Mouse (Mus musculus) frontal cortex, postnatal 10 days (tissue): ENCODE measurements around the gene Obscn.

Experiments
- DNase-seq, 2 experiments: peaks; one replicate each; pipeline ENCODE4 v3.0.0; 2022; ENCODE audit warnings: low spot score in 2 of 2, mixed read lengths in 1 of 2

Obscn gene

DNA sequence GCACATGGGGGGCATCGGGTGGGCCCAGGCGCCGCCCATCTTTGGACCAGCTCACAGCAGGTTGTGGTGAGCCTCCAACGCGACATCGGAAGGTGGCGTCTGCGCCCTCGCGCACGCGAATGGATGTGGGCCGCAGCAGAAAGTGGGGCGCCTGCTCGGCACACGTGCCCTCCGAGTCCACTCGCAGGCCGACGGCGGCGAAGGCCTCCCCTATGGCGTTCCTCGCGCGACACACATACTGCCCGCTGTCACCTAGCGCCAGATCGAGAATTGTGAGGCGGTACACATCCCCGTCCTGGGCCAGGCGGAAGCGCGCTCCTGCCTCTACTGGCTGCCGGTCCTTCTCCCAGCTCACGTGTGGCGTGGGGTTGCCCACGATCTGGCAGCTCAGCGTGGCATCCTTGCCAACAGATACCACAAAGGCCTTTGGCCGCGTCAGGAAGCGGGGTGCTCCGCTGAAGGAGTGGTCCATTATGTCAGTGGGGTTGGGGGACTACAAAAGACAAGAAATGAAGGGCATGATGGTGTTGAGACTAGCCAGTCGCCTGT, at the start of gene Obscn:
Obscn (minus strand) TSS at position 499 of the 549 bp plus-strand sequence.
- no peak for DNase-seq

DNA sequence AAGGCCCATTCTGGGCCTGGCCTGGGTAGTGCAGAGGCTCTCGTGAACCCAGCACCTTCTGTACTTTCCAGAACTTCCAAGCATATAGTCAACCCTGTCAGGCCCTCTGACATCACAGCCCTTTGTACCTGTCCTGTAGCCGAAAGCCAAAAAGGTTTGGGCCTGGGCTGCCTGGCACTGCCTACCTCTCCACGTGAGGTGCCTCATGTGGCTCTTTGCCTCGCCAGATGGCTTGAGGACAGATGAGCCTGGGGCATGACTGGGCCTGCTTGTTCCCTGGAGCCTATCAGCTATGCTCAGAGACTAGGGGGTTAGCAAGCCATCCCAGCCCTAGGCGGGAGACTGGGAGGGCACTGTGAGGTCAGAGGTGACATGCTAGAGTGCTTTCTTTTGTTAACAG, 49.3 kb upstream of the Obscn start:
- no peak for DNase-seq

DNA sequence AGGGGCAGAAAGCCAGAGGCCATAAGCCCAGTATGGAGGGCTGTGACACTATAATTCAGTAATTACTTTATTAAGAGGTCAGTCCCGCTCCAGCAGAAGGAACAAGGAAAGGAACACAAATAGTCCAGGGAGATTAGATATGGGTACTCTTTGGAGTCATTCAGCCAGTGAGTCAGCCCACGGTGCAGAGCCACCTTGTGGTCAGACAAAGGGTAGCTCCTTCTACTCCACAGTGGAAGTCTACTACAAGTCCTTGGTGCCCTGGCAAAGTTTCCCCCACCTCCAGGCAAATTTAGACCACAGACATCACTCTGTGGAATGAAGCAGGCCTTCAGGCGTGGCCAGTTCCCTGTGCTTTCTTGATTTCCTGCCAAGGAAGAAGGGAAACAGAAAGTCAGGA, 47.6 kb upstream of the Obscn start:
- peak in 1 of 2 experiments; percentile 40 for DNase-seq

DNA sequence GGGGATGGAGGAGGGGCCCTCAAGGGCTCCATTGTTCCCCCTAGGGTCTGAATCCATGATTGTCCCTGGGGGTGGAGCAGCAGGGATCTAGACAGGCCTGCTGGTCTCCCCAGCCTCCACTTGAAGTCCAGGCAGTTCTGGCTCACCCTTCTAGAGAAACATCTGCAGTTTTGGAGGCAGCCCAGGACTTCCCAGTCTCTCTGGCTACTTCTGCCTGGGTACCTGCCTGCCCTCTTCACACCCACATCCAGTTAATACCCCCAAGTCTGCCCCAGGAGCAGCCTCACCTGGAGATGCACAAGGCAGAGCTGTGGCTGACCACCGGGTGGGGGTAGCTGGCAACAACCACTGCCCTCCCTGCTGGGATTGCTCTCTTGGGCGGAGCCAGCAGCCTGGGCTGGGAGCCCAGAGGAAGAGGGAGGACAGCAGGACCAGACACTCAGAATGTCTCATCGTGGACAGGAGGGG, 46.7 kb upstream of the Obscn start, which contains the start of gene Gjc2:
Gjc2 (minus strand) TSS at position 350 of the 468 bp plus-strand sequence.
- no peak for DNase-seq

DNA sequence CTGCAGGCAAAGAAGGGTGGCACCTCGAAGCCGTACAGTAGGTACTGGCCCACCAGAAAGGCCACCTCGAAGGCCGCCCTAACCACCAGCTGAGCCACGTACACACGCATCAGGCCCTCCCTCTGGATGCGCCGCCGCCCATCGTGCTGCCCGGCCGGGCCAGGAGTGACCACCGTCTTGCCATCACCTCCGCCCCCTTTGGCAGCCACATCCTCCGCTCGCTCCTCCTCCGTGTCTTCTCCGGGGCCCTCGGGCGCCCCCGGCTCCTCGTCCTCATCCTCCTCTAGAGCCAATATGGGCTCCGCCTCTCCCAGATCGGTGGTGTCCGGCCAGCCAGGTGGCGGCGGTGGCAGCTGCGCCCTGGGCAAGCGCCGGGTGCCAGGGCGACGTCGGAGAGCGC, 40.7 kb upstream of the Obscn start:
- no peak for DNase-seq

DNA sequence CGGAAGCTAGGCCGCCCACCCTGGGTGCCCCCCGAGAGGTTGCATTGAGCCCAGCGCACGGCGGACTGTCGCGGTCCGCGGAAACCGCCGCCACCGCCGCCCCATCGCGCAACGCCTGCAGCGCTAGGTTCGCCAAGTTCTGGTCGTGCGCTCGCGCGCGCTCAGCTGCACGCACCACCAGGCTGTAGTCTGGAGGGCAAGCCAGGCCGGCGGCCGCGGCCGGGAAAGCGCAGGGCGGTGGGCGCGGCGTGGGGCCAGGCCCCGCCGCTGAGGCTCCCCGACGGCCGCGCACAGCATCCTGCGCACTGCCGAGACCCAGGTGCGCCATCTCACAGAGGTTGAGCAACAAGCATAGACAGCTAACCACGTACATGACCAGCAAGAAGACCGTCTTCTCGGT, 40.3 kb upstream of the Obscn start:
- DNase-seq, result no peak

DNA sequence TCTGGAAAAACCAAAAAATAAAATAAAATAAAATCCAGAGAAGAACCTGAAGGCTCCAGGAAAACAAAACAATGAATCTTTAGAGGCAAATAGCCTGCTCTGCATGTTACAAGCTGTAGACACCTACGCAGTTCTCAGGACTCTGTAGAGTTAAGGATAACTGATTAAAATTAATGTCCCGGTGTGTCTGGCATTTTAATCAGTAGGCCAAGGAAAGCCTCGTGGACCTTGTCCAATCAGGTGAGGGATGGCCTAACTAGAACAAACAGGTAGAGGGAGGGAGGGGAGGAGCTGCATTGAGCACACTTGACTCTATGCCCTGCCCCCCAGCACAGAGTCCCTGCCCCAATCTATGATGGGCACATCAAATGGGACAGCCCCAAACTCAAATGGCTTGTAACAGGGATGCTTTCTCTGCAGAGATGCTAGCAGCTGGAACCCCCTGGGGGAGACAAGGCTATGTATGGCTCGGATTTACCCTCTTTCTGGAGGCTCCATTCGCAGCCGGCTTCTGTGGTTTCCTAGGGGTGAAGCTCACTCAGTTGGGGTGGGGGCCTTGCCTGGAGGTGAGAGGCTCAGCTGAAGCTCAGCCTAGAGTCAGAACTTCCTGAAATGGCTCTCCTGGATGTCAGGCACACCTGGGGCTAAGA, 38.1 kb upstream of the Obscn start:
- no peak for DNase-seq

DNA sequence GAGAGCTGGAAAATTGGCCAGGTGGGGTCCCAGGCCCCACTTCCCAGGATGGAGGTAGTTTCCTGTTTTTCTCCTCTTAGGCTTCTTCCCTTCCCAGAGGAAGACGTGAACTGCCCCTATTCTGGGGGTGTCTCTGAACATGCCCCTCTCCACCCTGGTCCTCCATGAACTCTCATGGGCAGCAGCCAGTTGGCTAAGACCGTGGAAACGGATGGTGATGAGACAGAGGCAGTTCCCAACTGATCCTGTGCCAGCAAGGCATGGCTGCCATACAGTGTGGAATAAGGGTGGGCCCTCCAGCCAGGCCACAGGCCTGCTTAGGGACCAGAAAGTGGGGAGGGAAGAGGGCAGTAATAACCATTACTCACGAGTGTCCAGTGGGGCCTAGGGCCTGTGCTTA, 34.3 kb upstream of the Obscn start:
- DNase-seq, result no peak

DNA sequence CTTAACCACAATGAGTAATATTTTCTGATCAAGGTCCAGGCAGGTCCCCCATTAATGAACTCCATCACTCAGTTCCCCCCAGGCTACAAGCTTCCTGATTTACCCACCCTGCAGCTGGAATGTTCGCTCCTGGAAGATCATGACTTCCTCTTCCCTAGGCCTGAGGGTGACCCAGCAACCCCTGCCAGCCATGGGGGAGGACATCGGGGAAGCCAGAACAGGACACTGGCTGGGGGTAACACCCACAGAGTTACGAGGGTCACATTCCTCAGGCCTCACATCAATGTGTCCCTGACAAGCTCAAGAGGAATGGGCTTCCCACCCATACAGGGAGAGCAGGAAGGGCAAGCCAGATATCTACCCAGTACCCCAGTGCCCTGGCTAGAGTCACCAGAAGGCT, 33.6 kb upstream of the Obscn start:
- DNase-seq, result no peak

DNA sequence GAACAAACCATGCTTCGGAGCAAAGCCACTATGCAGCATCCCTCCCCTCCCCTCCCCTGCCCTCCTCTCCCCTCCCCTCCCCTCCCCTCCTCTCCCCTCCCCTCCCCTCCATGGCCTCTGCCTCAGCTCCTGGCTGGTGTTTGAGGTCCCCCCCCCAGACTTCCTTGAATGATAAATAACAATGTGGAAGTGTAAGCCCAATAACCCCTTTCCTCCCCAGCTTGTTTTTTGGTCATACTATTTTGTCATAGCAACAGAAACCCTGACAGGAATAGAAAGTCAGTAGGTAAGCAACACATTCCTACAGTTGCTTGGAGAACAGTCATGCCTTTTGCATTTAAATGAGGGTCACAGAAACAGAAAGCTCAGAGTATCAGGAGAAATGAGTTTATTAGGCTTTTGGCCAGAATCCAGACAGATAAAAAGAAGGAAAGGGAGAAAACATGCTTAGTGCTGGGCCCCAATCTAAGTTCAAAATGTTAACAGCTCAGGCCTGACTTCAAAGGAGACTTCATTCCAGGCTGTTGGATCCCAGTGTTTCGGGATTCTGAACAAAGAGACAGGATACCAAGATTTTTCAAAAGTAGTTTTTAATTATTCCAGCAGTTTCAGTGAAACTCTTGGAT, 29.5 kb upstream of the Obscn start:
- no peak for DNase-seq

DNA sequence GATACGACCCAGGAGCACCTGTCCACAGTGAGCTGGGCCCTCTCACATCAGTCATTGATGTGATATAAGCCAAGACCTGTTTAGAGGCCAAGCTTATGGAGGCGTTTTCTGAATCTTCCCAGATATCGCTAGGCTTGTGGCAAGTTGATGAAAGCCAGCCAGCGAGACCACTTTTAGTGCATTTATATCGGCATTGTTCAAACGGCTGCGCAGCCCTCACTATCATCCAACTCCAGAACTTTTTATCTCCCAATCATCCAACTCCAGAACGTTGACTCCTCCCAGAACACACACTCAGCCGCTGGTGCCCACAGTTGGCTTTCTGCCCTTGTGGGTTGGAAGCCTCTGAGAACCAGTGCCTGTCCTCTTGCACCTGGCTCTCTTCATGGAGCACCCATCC, 28.2 kb upstream of the Obscn start:
- DNase-seq, result no peak

DNA sequence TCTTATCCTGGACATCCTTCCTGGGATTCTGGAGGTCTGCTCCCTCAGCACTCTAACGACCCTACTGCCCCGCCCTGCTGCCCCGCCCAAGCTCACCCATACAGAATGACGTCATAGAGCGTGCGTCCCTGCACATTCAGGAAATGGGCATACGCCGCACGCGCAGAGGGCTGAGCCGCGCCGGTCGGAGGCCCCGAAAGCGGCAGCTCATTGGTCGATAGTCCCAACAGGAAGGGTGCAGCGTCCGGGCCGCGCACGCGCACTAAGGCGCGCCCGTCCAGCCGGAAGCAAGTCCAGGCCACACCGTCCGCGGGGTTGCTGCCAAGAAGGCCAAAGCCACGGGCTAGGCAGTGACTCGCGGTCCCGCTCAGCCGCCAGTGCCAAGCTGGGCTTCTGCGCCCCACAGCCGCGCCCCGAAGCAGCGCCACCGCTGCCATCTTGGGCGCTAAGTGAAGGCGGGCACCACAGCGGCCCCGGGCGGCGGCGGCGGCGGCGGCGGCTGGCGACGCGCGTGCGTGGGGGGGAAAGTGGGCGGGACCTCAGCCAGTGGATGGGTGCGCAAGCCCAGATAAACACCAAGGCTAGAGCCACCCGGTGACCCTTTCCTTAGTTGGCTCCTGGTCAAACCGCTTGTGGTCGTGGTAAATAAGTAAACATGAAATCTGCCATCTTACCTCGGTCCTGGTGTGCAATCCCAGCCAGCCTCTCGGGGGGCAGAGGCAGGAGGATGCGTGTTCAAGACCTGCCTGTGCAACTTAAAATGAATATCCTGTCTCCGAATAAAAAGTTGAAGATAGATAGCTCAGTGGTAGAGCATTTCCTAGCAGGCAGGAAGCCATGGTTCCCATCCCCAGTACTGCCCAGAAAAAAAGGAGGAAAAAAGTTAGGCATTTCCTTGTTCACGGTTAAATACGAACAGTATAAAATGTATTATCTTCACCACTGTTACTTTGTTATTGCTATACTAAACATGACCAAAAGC, 27.3 kb upstream of the Obscn start, which contains the start of gene Iba57:
Iba57 (minus strand) TSS at position 485 of the 982 bp plus-strand sequence.
- DNase-seq, result peak; percentile 98 to 99

DNA sequence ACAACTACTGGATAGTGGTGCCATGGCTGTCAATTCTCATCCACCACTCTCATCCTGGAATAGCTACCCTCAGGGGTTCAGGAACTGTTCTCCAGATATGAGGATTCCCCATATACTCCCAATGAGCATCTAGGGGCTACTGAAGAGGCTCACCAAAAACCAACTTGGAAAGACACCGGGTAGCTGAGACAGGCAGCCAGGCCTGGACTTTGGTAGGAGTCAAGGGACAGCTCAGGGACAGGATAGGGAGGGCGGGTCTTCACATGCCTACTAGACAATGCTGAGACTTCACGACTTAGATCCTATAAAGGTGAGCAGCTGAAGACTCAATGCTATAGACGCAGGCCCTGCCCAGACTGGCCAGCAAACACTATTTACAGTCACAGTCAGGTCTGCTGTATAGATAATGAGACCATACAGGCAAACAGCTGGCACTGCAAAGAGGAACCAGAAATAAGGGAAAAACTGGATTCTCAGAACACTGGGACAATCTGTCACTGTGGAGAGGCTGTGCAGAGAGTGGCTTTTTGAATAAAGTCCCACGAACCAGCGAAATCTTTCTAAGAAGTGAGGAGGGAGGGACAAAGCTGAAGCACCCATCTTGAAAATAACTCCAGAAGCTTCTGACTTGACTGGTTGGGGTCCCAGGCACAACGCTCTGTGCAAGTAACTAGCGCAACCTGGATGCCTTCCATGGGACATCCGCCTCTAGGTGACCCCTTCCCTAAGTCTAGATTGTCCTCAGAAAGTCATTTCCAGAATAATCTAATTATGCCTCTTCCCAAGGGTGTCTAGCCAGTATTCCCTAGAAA, 26.4 kb upstream of the Obscn start:
- no peak for DNase-seq

DNA sequence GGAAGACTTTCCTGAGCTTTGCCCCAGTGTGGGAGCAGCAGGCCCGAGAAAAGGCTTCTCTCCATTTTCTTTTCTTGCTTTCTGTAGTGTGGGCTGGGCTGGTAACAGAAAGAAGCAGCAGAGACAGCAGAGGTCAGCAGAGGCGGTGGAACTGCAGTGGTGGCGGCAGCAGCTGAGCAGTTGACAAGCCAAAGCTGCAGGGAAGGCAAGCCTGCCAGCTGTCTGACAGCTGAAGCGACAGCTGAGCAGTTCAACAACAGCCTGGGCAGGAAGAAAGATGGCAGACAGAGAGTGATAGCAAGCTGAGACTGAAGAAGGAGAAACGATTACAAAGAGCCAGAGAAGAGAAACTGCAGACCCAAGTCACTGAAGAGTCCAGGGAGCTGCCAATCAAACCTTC, 25.2 kb upstream of the Obscn start:
- DNase-seq, result no peak

DNA sequence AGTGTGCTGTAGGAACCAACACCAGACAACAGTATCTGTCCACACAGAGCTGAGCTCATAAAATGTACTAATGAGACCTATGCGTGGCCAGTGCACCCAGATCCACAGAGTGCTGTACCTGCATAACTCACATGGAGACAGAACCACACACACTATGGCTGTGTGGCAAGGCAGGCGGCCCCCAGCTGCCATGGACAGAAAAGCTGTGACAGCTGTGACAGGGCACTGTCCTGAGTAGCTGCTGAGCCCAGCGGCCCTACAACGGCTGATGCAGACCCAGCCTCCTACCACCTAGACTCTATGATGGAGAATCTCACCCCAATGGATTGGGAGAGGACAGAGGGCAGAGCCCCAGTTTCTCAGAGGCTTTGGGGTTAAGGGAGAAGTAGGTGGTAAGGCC, 23.4 kb upstream of the Obscn start:
- no peak for DNase-seq

DNA sequence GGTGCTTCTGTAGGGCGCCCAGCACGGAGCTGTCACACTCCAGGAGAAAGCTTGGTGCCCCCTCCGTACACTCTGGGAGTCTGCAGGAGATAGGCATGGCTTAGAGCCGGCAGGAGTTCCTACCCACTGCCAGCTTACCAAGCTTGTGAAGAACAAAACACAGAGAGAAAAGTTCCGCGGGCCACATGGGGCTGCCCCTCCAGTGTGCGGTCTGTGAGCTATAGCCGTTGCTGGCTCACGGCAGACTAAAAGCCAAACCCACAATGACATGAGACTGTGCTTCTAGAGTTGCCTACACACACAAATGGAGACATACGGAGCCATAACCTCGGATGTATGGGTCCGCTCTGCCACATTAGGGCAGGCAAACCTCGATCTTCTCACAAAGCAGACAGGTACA, 22.9 kb upstream of the Obscn start:
- DNase-seq, result no peak

DNA sequence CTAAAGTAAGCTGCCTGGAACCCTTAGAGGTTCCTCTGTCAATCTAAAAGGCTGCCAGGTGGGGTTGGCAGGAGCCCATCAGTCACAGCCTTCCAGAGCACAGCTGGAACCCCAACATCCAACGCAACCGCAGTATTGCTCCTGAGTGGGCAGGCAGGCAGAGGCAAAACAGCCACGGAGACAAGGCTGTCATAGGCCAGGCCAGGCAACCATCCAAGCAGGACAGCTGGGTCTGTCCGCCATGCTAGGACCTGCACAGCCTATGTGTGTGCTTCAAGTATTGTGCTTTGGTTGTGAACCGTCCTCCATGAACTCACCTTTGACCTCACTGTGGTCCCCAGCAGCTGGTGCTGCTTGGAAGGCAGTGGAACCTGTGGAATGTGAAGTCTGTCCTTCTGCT, 19.7 kb upstream of the Obscn start:
- no peak for DNase-seq

DNA sequence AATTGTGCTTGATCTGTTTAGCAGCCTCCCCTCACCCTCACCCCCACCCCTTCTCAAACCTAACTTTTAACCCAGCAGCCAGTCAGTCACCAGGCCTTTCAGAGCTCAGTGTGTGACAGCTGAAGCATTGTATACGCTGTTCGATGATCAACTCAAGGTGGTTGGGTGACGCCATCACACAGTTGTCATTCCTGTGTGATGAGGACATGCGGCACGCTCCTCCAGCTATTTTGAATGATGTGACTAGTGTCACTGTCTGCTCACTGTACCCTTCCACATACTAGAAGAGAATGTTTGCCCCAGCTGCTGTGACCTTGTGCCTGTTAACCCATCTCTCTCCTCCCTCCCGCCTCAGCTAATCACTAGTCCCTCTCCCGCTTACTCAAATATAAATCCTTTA, 18.0 kb upstream of the Obscn start:
- DNase-seq, result no peak

DNA sequence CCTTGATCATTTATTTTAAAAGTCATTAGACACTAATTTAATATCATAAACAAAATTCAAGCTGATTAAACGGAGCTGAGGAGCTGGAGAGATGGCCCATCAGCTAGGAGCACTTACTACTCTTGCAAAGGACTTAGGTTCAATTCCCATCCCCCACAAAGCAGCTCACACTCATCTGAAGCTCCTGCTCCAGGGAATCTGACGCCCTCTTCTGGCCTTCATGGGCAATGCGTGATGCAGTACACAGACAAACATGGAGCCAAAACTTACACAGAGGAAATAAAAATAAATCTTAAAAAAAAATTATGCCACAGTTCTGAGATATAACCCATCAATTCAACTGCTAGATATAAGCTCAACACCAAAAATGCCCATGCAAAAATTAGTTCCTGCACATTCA, 15.5 kb upstream of the Obscn start:
- DNase-seq, result no peak

DNA sequence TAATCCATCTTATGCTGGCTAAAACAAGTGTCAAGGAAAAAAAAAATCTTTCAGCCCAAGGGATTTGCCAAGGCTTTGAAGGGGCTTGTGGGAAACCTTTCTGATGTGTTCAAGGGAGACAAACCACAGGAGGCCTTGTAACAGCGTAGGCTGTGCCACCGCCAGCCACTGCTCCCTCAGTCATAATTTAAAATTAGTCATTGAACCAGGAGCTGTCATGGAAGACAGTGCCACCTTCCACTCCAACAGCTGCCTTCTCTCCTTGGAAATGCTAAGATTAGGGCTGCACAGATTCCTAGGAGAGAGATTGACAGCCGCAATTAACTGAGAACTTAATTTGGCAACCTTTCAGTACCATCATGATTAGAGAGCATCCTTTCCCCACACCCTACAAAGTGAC, 13.1 kb upstream of the Obscn start:
- DNase-seq, result no peak

DNA sequence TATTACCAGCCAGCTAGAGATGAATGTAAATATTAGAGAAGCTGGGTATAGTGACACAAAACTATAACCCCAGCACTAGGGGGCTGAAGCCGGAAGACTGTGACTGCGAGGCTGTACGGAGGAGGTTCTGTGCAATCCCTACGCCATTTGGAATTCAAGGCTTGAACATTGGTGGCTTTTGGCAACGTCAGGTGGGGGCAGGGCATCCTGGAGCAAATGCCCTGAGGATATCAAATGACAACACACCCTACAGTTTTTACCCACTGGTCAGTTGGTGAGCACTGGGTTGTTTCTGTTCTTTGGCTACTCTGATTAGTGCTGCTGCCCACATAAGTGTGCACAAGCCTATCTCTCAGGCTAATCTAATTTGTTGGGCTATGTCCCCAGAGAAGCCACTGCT, 6.8 kb upstream of the Obscn start:
- no peak for DNase-seq
